Mouse (Mus musculus) right cerebral cortex, adult 2 months (tissue): Measurements from ENCODE around the gene Atp23.

Experiments used
- DNase-seq, 2 experiments: peaks; one replicate each; pipeline ENCODE4 v3.0.0; 2021 to 2022; ENCODE audit warnings: low spot score in 2 of 2

The Atp23 gene

GRCm38 (mm10) chr10:126900821-126901487 lies at the start of gene Atp23:
Gene Atp23, minus strand, starts transcription at chr10:126901355.
- peak; percentile 90 to 91 for DNase-seq

DNA sequence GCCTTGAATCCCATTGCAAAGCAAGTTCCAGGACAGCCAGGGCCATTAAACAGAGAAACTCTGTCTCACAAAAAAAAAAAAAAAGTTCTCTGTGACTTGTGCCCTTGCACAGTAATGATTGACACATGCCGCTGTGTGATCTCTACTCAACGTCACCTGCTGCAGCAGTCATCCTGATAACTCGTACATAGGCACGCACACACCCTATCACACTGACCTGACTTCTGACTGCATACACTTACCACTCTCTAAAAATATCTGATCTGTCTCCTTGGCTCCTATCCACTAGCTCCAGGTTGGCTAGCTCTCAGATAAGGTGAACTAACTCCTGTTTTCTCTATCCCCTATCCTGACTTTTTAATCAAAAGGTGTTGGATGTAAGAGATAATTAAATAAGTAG lies 49.4 kb upstream of the Atp23 start:
- no peak for DNase-seq

DNA sequence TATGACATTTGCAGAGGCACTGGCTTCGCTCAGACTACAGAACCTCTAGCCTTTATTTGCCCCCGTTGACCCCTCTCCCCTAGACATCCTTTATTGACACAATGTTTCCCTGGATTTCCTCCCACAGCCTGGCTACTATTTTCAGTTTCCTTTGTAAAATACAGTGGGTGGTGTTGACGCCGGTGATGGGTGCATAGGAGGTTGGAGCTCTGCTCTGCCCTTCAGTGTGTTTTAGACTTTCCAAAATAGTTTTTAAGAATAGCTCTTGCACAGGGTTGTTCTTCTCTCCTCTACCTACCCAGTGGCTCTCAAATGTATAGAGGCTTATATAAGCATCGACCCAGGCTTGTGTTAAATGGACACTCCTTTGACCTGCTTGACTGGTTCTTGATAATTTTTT lies 48.7 kb upstream of the Atp23 start:
- DNase-seq, result no peak

DNA sequence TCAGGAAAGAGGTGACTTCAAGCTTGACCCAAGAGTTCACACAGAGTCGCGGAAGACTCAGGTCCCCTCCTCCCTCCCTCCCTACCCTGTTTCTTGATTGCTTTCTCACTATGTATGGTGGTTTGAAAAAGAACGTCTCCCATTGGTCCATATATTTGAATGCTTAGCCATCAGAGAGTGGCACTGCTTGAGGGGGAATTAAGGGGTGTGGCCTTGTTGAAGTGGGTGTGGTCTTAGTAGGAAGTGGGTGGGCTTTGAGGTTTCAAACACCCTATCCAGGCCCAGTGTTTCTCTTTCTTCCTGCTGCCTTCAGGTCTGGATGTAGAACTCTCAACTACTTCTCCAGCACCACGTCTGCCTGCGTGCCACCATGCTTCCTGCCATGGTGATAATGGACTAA lies 44.4 kb upstream of the Atp23 start:
- no peak for DNase-seq

DNA sequence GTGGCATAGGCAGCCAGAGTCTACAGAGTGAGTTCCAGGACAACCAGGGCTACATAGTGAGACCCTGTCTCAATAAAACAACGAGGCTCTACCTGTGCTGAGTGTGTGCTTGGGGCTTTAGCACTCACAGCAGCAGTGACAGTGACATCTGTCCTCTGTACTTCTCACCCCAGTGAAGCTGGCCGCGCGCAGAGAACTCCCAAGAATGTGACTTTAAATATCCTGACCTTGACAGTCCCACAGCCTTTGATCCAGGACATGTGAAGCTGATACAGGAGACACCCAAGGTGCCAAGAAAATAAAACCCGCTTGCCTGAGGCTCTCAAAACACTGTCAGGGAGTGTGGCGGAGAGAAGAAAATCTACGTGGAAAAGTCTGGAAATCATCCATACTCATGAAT lies 39.8 kb upstream of the Atp23 start:
- no peak for DNase-seq

GRCm38 (mm10) chr10:126935556-126936381 lies 34.6 kb upstream of the Atp23 start:
- DNase-seq, result peak; percentile 65 to 71

DNA sequence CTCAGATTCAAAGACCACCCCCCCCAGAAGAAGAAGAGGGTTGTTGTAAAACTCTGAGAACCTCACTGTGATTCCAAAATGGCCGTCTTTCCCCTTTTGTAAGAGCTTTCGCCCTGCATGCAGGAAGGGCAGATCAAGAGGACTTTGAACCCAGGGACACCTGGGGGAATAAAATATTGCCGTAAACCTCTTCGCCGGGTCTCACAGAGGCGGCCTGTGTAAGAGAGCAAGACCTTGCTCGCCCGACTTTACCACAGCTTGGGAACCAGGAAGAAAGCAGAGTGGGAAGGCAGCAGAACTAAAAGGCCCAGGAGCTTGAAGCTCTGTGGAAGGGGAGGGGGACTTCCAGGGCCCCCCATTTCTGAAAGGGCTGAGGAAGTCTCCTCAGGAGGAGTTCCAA lies 34.0 kb upstream of the Atp23 start:
- no peak for DNase-seq

GRCm38 (mm10) chr10:126934561-126934960 lies 33.4 kb upstream of the Atp23 start:
- no peak for DNase-seq

DNA sequence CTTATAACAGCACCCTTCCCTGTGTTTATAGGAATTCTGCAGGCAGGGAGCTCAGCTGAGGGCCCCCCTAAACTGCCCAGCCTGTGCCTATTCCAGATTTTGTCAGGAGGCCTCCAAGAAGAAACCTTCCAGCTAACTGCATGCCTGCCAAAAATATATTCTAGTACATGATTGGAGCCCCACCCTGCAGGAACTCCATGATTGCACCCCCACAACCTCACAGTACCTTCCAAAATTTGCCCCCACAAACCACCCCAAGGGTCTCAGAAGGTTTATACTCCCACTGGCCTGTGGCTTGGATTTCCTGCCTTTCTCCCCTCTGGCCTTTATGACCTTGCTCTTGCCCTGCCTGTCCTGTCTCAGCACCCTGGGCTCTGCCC lies 30.6 kb upstream of the Atp23 start:
- DNase-seq, result no peak

GRCm38 (mm10) chr10:126931123-126931759 lies 30.1 kb upstream of the Atp23 start:
- no peak for DNase-seq

- DNase-seq, result no peak
These were observed 29.3 kb upstream of the Atp23 start for GRCm38 (mm10) chr10:126930270-126931121.

DNA sequence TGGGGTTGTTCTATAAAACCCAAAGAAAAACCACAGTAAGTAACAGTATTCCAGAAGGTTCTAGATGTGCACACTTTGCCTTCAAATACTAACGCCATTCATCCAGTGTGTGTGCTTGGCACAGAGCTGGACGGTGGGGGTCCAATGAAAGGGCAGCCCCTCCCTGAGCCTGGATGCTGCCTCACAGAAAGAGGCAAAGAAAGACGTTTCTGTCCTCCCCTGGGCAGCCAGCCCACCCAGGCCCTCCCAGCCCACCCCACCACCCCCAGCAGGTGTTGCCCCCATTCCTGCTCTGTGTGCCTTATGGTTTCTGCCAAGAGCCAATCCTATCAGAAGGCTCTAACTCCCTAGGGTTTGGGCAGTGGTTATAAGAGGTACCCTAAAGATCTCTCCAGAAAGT lies 28.4 kb upstream of the Atp23 start:
- DNase-seq, result no peak

DNA sequence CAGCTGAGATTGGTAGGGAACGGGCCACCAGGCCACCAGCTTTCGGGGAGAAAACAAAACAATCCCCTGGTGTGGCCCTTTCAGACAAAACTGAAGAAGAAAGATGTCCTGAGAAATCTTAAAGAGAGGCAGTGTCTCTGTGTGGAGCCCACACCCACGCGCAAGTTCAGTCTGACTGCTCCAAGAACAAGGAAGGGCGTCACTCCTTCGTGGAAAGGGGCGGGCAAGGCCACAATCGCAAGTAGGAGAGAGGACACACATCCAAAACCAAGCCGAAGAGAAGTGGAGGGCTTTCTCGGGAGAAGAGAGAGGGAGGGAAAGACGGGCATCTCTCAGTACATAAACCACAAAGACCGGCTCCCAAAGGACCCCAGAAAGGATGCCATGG lies 27.7 kb upstream of the Atp23 start:
- peak in 1 of 2 experiments; percentile 64 for DNase-seq

DNA sequence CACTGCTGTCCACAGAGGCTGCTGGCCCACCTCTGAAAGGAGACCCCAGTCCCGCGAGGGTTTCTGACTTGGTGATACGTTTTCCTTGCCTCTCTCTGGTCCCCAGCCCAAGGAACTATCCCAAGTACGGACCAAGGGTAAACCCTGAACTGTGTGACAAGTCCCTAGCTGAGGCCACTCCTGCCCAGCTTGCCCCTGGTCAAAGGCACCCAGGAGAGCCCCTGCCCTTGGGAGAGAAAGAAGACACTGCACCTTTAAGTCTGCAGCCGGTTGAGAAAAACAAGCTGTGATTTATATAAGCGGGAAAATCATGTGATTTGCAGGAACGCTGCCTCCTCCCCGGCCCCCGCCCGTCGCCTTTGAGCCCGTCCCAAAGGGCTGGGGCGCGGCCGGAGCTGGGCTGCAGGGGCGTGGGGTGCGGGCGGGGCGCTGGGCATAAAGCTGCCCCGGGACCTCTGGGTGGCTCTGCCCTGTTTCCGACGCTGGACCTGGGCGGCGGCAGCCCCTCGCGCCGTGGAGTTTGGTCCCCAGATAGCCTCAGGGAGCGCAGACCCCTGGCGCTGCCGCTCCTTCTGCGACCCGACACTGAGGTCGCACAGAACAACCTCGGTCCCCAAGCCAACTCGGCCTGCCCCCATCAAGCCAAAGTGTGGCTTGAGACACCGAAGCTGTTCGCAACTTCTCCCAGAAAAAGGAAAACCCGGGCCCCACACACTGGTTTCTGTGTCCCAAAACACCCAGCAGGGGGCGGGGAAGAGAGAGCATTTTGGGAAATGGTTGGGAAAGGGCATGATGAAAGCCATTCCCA lies 27.1 kb upstream of the Atp23 start:
- DNase-seq, result peak; percentile 76 to 79

GRCm38 (mm10) chr10:126927101-126927961 lies 26.2 kb upstream of the Atp23 start:
- peak in 1 of 2 experiments; percentile 51 for DNase-seq

DNA sequence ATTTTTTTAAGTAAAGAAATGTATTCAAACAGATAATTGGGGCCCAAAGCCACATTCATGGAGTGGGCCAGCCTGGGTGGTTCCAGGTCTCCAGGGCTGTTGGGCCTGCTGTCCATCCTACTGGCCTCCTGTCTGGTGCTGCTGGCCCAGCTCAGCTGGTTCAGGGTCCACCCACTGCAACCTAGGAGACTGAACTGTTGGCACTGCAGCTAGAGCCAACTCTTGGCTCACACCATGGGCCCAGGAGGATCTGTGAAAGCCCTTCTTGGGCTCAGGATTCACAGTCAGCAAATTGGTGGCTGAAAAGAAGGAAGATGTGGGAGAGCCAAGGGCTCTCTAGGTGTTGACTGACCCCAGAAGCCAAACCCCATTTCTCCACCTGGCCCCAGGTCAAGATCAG lies 24.2 kb upstream of the Atp23 start:
- DNase-seq, result no peak

GRCm38 (mm10) chr10:126924087-126924486 lies 22.9 kb upstream of the Atp23 start:
- no peak for DNase-seq

DNA sequence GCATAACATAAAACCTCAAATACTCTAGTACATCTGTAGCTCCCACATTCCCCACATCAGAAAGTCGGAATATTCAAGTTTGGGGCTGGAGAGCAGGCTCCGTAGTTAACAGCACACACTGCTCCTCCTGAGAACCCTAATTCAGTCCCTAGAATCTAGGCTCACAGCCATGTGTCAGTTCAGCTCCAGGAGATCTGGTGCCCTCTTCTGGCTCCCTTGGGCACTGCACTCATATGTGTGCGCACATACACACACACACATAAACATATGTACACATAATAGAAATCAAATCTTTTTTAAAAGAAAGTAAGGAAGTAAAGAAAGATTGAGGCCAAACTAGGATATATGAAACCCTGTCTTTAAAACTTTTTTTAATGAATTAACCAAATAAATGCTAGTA lies 19.1 kb upstream of the Atp23 start:
- DNase-seq, result no peak

DNA sequence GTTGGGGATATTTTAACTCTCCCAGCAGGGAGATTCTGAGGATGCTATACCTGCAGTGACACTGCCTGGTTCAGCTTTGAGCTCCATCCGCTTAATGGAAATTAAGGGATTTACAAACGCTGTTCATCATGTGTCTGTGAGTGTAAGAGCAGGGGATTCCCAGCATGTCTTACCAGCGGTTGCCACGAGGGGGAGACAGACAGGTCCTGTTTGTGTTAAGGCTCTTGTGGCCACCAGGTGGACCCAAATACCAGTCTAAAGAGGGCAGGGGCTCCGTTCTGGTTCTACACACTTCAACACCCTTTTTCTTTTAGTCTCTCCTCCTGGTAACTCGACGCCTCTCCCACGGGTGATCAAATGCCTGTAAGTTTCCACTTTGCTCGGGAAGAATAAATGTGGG lies 17.9 kb upstream of the Atp23 start:
- DNase-seq, result peak; percentile 96 to 98

DNA sequence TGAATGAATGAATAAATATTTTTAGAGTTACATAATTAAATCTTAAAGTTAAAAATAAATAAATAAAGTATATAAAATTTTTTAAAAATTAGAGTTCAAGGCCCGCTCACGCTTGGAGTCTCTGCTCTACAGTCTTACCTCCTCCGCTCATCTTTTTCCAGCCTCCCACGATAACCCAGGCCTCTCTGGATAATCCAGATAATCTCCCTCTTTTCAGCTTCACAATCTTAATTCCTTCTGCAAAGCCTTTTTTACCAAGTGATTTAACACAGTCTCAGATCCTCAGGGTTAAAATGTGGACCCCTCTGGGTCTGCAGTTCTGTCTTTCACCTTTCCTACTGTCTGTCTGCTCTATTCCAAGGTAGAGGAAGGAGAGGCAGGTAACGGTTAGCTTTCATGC lies 13.1 kb upstream of the Atp23 start:
- no peak for DNase-seq
